Mouse (Mus musculus): Measurements from ENCODE around the gene Rfpl4.
"Not testable (repeated sequence)": the region's sequence is repeated elsewhere in the genome, so short reads cannot be mapped to it uniquely, and the experiment has no call there.

The Rfpl4 gene

DNA sequence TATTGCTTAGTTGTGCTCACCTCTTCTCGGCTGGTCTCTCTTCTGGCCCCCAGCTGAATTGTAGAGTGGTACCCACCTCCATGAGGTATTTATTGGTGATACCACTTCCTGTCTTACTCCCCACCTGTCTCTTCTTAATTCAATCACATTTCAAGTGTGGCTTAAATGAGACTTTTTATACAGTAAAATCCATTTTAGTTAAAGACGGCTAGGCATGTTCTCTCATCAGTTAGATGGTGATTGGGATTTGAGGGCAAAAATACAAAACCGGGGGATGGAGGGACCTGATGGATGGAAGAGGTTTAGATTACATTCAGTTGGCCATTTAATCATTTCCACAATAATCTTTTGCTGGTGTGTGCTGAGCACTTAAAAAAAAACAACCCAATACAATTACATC is at the start of gene Rfpl4:
Gene Rfpl4 (minus strand): TSS at position 101 of the 400 bp plus-strand sequence.
- DNase-seq = no peak

DNA sequence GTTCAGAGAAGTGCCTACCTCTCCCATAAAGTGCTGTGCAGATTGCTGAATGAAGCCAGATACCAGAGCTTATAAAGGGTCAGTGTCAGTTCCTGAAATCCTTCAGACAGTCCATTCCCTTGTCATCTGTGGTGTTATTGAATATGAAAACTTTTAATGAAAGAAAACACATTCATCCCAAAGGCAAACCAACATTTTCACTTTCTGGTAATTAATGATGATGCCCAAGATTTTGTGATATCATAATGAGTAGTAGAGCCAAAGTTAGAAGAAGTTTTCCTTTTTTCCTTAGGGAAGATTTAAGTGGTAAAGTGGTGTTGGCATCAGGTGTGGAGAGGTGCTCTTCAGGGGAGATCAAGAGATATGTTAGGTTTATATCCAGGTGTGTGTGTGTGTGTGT is 32.8 kb upstream of the Rfpl4 start, which contains the start of gene Vmn1r55:
Gene Vmn1r55 (minus strand): TSS at position 101 of the 400 bp plus-strand sequence.
- DNase-seq = not testable (repeated sequence)

DNA sequence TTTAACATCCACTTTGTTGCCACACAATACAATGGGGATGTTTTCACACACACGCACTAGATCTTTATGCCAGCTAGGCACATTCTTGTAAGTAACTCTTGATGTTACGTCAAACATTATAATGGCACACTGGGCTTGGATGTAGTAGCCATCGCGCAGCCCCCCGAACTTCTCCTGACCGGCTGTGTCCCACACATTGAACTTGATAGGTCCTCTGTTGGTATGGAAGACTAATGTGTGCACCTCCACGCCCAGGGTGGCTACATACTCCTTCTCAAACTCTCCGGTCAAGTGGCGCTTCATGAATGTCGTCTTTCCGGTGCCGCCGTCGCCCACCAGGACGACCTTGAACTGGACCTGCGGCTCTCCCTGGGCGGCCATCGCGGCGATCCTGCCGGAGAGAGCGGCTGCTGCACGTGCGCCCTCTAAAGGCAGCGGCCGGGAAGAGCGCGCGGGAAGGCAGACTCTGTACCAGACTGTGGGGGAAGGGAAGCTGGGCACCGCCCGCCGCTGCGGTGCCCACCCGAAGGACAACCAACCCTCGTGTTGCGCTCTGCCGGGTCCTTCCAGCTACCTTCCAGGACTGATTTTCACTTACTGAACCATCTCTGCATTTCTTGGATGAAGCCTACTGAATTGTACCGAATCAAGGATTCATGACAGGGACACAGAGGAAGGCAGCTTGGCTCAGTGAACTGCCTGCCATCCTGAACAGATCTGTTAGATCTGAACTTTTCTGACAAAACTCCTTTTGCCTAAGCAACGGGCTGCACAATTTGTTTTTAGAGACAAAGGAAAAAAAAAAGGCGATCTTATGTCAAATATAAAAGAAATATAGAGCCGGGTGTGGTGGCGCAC is 9.0 kb upstream of the Rfpl4 start, which contains the start of gene Rasl2-9:
Gene Rasl2-9 (minus strand): TSS at position 402 of the 858 bp plus-strand sequence.
- DNase-seq = peak; percentile 49

DNA sequence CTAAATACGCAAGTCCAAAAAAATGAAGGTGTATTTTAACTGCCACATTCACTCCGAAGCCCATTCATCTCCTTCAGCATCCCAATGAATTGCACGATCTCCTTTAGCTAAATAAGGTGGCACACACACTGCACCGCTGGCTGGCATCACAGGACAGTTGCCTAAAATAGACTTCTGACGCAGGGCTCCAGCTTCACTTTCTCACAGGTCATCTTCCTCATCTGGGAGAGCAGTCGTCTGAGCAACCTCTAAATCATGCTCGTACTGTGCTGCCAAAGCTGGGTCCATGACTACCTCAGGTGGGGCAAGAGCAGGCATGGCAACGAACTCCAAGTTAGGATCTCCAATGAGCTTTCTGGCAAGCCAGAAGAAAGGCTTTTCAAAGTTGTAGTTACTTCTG is 8.3 kb upstream of the Rfpl4 start:
- DNase-seq = no peak

DNA sequence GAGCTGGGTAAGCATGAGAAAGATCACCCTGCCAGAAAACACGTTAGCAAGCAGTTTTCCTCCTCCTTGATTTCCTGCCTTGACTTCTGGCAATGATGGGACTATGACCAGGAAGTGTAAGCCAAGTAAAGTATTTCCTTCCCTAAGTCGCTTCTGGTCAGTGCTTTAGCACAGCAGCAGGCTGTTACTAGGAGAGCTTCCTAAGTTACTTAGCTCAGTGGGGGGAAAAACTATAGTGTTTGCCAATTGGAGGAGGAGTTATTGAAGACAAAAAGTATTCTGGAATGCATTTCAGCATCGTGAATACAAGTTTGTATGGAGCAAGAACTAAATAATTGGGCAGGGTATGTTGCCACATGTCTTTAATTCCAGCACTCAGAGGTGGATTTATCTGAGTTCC is 4.0 kb downstream of the Rfpl4 start:
- no peak for DNase-seq

DNA sequence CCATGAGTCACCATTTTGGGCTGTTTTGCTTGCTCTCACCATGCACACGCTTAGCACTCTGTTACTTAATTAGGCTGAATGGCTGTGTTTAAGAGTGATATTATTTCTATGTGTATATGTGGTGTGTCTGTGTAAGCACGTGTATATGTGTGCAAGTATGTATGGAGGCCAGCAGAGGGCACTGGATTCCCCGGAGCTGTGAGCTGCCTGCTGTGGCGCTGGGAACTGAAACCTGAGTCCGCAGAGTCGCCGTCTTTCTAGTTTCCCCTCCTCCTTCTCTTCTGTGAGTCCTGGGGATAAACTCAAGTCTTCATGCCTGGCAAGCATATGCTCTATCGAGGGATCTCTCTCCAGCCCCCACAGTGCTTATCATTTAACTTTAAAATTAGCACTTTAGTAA is 7.4 kb downstream of the Rfpl4 start:
- DNase-seq = no peak

DNA sequence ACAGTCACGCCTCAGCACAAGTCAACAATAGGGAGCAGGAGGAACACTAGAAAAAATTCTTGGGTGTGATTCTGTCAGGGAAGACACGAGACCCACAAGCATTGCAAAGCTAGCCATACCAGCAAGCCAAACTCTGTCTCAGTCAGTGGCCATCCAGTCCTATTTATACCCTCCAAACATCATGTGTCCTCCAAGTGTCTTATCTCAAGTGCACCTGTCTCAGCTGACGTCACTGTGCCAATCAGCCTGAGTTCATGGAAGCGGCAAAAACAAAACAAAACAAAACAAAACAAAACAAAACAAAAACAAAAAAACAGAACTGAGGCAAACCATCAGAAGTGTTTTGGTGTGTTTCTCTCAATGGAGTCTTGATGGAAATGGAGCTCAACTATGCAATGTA is 8.5 kb downstream of the Rfpl4 start:
- no peak for DNase-seq

DNA sequence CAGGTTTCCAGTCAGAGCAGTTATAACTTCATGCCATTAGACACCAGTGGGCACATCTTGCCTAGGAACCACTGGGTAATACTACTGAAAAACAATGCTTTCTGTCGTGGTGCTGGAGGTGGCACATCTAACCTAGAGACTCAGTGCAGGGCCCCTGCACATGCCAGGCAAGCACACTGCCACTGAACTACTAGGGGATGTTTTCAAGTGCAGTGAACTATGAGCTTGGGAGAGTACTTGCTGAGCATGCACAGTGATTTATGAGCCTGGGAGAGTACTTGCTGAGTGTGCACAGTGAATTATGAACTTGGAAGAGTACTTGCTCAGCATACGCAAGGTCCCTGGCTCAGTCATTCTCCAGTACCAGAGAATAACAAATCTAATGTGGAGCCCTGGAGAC is 14.2 kb downstream of the Rfpl4 start:
- no peak for DNase-seq

DNA sequence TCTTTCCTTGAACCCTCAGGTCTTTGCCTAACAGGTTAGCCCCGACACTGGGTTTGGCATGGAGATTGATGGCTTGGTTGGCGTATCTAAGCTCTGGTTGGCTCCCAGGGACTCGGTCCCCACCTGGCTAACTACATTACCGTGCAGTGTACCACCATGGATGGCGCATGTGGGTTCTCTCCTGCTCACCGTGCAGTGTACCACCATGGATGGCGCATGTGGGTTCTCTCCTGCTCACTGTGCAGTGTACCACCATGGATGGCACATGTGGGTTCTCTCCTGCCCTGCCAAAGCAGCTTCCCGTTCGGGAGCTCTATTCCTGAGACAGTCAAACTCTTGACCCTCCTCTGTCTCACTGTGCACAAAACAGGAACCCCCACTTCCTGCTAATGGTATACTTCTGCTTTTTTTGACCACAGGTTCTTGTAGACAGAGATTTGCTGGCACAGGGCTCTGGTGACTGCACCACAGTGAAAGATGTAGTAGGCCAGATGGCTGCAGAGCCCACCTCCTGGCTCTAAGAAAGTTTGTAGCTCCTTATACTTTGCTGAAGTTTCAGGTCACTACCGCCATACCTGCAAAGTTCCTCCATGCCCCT is 15.6 kb downstream of the Rfpl4 start:
- DNase-seq = no peak

DNA sequence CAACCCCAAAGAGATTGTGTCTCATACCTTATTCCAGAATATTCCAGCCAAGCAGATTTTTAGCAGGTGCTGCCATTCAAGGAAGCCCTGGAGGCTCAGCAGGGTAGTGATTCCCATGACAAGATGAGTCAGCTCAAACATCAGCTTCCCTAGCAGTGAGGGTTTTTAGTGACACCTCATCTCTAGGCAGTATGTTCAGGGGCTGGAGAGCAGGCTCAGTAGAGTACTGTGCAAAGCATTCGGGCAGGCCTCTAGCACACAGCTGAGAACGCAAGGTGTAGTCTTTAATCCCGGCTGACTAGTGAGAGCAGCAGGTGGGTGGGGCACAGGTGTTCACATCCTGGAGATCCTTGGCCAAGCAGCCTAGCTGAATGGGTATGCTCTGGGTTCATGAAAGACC is 17.0 kb downstream of the Rfpl4 start:
- DNase-seq = no peak

GRCm38 (mm10) chr7:5098769-5099168 is 18.0 kb downstream of the Rfpl4 start:
- DNase-seq = no peak

DNA sequence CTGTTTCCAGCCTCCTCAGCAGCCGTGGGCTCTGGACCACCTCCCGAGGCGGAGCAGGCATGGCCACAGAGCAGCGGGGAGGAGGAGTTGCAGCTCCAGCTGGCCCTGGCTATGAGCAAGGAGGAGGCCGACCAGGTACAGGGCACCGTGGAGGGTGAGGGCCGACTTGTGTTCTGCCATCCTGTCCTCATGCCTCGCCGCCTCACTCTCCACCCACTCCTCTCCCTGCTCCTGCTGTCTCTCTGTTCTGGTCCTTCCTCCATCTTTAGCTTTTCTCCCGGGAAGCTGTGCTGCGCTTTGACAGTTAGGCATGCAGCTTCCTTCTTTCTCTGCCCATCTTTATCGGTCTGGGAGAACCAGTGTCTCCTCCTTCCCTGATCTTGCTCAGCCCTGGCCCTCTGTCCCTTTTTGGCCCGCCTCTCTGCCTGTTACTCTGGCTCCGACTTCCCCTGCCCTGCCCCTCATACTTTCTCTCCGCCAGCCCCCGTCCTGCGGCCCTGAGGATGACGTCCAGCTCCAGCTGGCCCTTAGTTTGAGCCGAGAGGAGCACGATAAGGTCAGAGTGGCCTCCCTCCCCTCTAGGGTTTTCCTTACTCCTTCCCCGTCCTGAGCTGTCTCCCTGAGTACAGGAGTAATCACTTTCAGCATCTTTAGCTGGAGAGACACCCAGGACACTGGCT is 23.8 kb downstream of the Rfpl4 start:
- peak; percentile 4 for DNase-seq

- peak; percentile 4 for DNase-seq
These were observed 24.4 kb downstream of the Rfpl4 start for GRCm38 (mm10) chr7:5092381-5092780.

GRCm38 (mm10) chr7:5091008-5091728 is 25.6 kb downstream of the Rfpl4 start:
- peak; percentile 1 for DNase-seq

DNA sequence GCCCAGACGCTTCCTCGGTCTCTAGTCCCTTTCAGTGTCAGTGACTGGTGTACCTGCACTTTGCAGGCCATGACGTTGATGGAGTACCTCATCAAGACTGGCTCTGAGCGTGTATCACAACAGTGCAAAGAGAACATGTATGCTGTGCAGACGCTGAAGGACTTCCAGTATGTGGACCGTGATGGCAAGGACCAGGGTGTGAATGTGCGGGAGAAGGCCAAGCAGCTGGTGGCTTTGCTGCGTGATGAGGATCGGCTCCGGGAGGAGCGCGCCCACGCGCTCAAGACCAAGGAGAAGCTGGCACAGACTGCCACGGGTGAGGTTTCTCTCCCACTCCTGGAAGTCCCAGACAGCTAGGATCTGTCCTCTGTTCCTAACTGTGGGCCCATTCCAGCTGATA is 26.9 kb downstream of the Rfpl4 start:
- DNase-seq = peak; percentile 2

DNA sequence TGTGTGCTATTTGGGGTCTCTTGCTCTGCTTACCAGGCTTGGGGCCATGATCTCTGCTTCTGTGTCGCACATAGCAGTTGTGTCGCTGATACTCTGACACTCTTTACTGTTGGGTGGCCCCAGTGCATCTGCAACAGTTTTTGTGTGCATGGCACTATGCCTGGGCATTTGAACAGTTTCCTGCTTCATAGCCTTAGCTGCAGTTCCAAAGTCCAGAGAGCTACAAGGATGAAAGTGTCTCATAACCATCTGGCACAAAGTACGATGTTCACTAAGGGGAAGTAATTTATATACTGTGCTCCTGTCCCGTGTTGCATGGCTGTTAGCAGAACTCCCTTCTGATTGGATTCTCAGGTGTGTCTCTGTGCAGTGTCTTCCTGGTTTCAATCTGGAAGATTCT is 28.9 kb downstream of the Rfpl4 start:
- peak; percentile 5 for DNase-seq

DNA sequence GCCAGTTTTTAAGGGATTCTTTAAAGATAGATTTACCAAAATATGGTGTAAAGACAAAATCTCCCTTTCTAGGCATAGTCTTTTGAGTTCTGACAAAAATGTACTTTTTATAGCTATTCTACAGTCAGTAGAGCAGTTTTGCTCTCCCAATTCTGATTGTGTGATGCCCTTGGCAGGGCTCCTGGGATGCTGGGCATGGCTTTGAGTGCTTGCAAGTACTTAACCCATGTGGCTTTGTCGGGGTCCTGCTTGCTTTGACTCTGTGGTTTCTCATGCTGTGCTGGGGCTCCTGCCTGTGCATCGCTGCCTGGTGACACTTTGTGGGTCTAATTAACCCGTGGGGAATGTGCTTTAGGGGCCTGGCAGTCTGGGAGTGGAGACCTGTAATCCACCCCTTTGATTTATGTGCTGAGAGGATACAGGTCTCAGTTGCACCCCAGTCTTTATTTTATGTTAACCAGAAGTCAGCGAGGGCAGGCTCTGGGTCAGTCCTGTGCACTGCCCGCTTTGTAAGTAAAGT is 29.8 kb downstream of the Rfpl4 start:
- DNase-seq = peak; percentile 5

DNA sequence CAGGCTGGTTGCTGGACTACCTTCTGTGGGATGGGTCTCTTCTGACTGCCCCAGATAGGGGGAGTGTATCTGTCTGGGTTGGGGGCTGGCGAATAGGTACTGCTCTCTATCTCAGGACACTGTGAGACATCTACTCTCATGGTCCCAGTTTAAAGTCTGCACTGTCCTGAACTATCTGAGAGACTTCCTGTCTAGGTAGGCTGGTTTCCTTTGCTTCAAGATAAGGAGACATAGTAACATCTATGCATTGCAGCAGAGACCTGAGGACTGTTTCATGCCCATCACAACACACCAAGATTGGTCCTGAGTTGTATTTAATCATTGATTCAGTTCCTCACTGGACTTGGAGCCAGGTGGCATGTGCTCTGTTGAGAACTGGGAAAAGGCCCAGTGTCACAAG is 31.2 kb downstream of the Rfpl4 start:
- DNase-seq = no peak

- DNase-seq = peak; percentile 24
These were observed 33.2 kb downstream of the Rfpl4 start for GRCm38 (mm10) chr7:5083325-5084105.

DNA sequence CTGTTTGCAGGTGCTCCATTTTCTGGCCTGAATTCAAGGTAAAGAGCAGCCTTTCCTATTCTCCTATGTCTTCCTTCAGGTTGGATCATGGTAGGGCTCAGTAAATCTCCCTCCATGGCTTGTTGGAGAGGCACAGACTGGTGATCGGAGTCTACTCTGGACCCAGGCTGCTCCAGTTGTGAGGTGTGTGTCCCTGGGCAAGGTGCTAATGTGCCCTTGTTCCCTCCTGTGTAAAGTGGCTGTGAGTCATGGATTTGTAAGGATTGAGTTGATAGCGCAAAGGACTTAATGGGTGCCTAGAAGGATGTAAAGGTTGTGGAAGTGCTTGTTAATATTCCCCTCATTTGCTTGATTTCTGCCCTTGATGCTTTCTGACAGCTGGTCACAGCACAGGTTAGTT is 34.8 kb downstream of the Rfpl4 start:
- peak; percentile 15 for DNase-seq

- peak; percentile 31 for DNase-seq
These were observed 35.5 kb downstream of the Rfpl4 start for GRCm38 (mm10) chr7:5081241-5081640.

GRCm38 (mm10) chr7:5080815-5081214 is 35.9 kb downstream of the Rfpl4 start:
- DNase-seq = peak; percentile 47

All from cerebellum, adult 9-11 months (tissue).